Mouse (Mus musculus) intestine, embryonic 14.5 days (tissue): Measurements from ENCODE around the gene Zbtb32. TPM values are rescaled to one million over a fixed set of nuclear protein-coding genes. Genes with fewer than 3 reads are reported as not detected.

ENCODE experiments used
- ATAC-seq: fragments of 200-750 bp; cut with Nextera tagmentation; replicated peaks from 2 replicates; pipeline ENCODE4 v1.8.0; 2017; ENCODE audit warnings: low read depth, moderate number of reproducible peaks, moderate TSS enrichment, moderate library complexity; ENCODE audit not compliant: low FRiP score, low TSS enrichment
- DNase-seq: peaks from one replicate; pipeline ENCODE4 v3.0.0-alpha.2; 2018; ENCODE audit warnings: low spot score
- H3K27ac ChIP-seq: fragments of 300-500 bp; sonication (generic); 2 replicates; pipeline ENCODE4 v1.5.1; 2014; ENCODE audit warnings: low read depth, mild to moderate bottlenecking, control low read depth
- H3K27me3 ChIP-seq: fragments of 300-500 bp; sonication (generic); replicated peaks from 2 replicates; pipeline ENCODE4 v1.6.1; 2014; ENCODE audit warnings: low read length, control low read depth; ENCODE audit not compliant: control insufficient read depth, insufficient read depth
- H3K36me3 ChIP-seq: fragments of 300-500 bp; sonication (generic); 2 replicates; pipeline ENCODE4 v1.6.1; 2014; ENCODE audit warnings: low read length, control low read depth; ENCODE audit not compliant: control insufficient read depth, insufficient read depth
- H3K4me1 ChIP-seq: fragments of 300-500 bp; sonication (generic); replicated peaks from 2 replicates; pipeline ENCODE4 v1.6.1; 2014; ENCODE audit warnings: low read length, control low read depth, mixed read lengths; ENCODE audit not compliant: control insufficient read depth, insufficient read depth
- H3K4me2 ChIP-seq: fragments of 300-500 bp; sonication (generic); 2 replicates; pipeline ENCODE4 v1.6.1; 2014; ENCODE audit warnings: low read length
- H3K4me3 ChIP-seq: fragments of 300-500 bp; sonication (generic); 2 replicates; pipeline ENCODE4 v1.5.1; 2014; ENCODE audit warnings: low read depth, low read length, control low read depth, mixed read lengths
- H3K9ac ChIP-seq: fragments of 300-500 bp; sonication (generic); 2 replicates; pipeline ENCODE4 v1.6.1; 2014; ENCODE audit warnings: mild to moderate bottlenecking, low read length
- H3K9me3 ChIP-seq: fragments of 300-500 bp; sonication (generic); 2 replicates; pipeline ENCODE4 v1.6.1; 2016; ENCODE audit warnings: low read length, control low read depth; ENCODE audit not compliant: control insufficient read depth
- WGBS: fragments of 180-500 bp; shearing (Covaris S2); extraction: QIAGEN DNeasy Blood & Tissue Kit; methylation state at CpG from one replicate; pipeline ENCODE4 v1.1.7; 2014; 5-methylcytosine and 5-hydroxymethylcytosine counted together
- polyA plus RNA-seq: library from polyadenylated mRNA; unstranded; fragments of >200 nt; fragmentation: Nextera tagmentation; extraction: Ambion mirVana; gene quantifications from 2 replicates; pipeline ENCODE4 v1.2.1, GENCODE M21; 2014

The Zbtb32 gene
- 0.81 and 0.83 TPM in 2 replicates for polyA plus RNA-seq

DNA sequence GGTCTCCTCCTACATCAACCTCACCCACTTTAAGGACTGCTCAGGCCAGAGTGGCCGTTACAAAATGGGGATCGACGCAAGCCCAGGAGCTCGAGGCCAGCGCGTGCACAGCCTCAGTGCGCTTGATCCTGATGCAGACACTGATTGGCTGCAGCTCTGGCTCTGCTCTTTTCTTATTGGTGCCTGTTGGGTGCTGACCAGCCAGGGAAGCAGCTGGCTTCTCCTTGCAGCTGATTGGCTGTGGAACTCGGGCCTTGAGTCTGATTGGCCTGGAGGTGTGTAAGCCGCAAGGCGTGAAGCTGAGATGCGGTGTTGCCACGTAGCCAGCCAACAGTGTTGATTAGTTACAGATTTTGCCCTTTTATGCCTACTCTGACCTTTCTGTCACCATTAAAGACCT is at the start of gene Zbtb32:
Gene Zbtb32, minus strand, starts transcription at position 124 of the 400 bp plus-strand sequence.
- ATAC-seq (no peak), DNase-seq (no peak)
- no peaks in the 10 kb centered on the region for H3K9me3 ChIP-seq
- H3K36me3 ChIP-seq: no peaks in the 10 kb centered on the region
- 94% methylated on average over 12 of the region's 12 CpGs for WGBS
- H3K27ac ChIP-seq: no peak within 1 kb of the TSS
- no peak within 1 kb of the TSS for H3K4me3 ChIP-seq
- no peak within 1 kb of the TSS for H3K9ac ChIP-seq
- no peak within 1 kb of the TSS for H3K4me2 ChIP-seq
- no peaks in the 10 kb centered on the region for H3K27me3 ChIP-seq
- H3K4me1 ChIP-seq: no peaks in the 10 kb centered on the region

- Histone ChIP-seq H3K27me3 (peaks cover 30% of the 10 kb centered on the region), H3K36me3 (peaks cover 40% of the 10 kb centered on the region), H3K4me2 (no peak overlapping the region), H3K4me3 (no peak overlapping the region), H3K9ac (no peak overlapping the region), H3K9me3 (no peaks in the 10 kb centered on the region), H3K4me1 (0 out of 2 replicates have a peak, but pooled peaks cover 4% of the 10 kb centered on the region), H3K27ac (no peak overlapping the region)
- DNase-seq: no peak
- 22% methylated on average over 4 of the region's 4 CpGs for WGBS
- no peak for ATAC-seq
Measured at GRCm38 (mm10) chr7:30639083-30639482, 40.4 kb upstream of the Zbtb32 start.

DNA sequence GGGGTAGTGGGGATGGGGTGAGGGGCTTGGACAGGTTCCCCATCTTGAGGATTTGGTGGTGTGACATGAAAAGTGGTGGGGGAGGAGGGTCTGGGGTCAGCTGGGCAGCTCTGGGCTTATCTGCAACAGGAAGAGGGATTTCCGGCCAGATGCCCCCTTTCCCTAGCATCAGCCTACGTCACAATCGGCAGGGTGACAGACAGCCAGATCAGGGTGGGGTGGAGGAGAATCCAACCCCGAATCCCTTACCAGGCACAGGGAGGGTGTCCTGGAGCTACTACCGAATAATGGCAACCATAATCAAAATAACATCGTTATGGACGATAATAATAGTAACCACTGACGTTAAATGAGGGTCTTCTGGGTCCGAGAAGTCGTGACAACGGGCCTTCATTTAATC is 37.7 kb upstream of the Zbtb32 start:
- DNase-seq (no peak), ATAC-seq (no peak)
- Histone ChIP-seq H3K36me3 (peaks cover 13% of the 10 kb centered on the region), H3K4me3 (no peak overlapping the region), H3K4me1 (0 out of 2 replicates have a peak, but pooled peaks cover 4% of the 10 kb centered on the region), H3K4me2 (no peak overlapping the region), H3K9me3 (no peaks in the 10 kb centered on the region), H3K27me3 (peaks cover 55% of the 10 kb centered on the region), H3K9ac (no peak overlapping the region), H3K27ac (no peak overlapping the region)
- WGBS: 24% methylated on average over 11 of the region's 11 CpGs

DNA sequence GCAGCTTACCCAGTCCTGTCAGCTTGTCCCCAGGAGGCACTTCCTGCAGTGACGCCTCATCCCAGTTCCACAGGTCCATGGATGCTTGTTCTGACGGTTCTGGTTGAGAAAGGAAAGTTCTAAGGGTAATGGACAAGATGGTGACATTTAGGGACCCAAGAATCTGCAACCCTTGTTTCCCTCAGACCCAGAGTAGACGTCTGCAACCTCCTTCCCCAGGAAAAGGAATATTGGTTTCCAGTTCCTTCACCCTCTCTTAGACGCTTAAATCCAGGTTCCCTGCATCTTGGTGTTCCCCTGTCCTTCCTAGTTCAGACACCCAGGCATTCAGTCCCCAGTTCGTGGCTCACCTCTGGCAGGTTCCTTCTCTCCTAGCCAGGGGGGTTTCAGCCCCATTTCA is 37.0 kb upstream of the Zbtb32 start, which contains the start of gene Etv2:
Gene Etv2, minus strand, starts transcription at position 101 of the 400 bp plus-strand sequence.
- no peak within 1 kb of the TSS for H3K9ac ChIP-seq
- ATAC-seq (no peak), DNase-seq (no peak)
- H3K4me3 ChIP-seq: peak within 1 kb of the TSS; percentile 16; the same call in 1 of the 2 replicates
- H3K36me3 ChIP-seq: peaks cover 7% of the 10 kb centered on the region
- H3K27ac ChIP-seq: no peak within 1 kb of the TSS
- H3K27me3 ChIP-seq: peaks cover 59% of the 10 kb centered on the region
- WGBS: 6% methylated on average over 5 of the region's 5 CpGs
- peak within 1 kb of the TSS; percentile 28 for H3K4me2 ChIP-seq
- H3K4me1 ChIP-seq: 0 out of 2 replicates have a peak, but pooled peaks cover 4% of the 10 kb centered on the region
- H3K9me3 ChIP-seq: no peaks in the 10 kb centered on the region

GRCm38 (mm10) chr7:30634621-30635020 is 35.9 kb upstream of the Zbtb32 start:
- H3K4me1 ChIP-seq: 0 out of 2 replicates have a peak, but pooled peaks cover 4% of the 10 kb centered on the region
- H3K36me3 ChIP-seq: no peaks in the 10 kb centered on the region
- peak; percentile 86 for DNase-seq
- peak; percentile 85 for ATAC-seq
- 1% methylated on average over 20 of the region's 20 CpGs for WGBS
- H3K4me2 ChIP-seq: peak overlapping the region; percentile 28
- no peak overlapping the region for H3K9ac ChIP-seq
- H3K9me3 ChIP-seq: no peaks in the 10 kb centered on the region
- no peak overlapping the region for H3K27ac ChIP-seq
- H3K27me3 ChIP-seq: peaks cover 59% of the 10 kb centered on the region
- H3K4me3 ChIP-seq: peak overlapping the region; percentile 16; the same call in 1 of the 2 replicates

DNA sequence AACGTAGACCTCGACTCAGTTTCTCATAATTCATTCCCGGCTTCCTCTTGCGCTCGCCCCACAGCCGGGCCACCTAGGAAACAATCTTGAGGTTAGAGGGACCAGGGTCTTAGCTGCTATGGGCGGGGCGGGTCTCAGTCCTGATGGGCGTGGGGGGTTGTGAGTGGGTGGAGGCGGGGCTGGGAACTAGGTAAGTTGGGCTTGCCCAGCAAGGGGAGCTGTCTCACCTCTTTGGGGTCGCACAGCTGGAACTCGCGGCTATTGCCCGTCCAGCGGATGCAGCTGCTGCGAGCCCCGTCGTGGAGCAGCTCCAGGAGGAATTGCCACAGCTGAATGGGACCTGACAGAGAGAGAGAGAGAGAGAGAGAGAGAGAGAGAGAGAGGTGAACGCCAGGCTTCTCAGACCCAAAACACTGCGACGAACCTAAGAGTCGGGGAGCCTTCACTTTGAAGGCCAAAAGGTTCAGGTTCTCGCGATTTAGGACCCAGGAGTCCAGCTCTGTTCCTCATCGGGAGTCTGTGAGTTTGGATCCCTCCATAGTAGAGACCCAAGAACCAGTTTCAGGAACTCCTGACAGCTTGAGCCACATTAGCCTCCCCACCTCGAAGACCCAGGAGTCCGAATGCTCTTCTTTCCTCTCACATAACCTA is 35.2 kb upstream of the Zbtb32 start:
- Histone ChIP-seq H3K27ac (no peak overlapping the region), H3K4me2 (no peak overlapping the region), H3K9me3 (no peaks in the 10 kb centered on the region), H3K36me3 (no peaks in the 10 kb centered on the region), H3K27me3 (peaks cover 59% of the 10 kb centered on the region), H3K9ac (no peak overlapping the region), H3K4me1 (no peaks in the 10 kb centered on the region), H3K4me3 (no peak overlapping the region)
- ATAC-seq (0 out of 2 replicates have a peak, but pooled peaks have one; percentile 6), DNase-seq (peak; percentile 55)
- 5% methylated on average over 27 of the region's 27 CpGs for WGBS

- ATAC-seq: no peak
- Histone ChIP-seq H3K27ac (no peak overlapping the region), H3K4me2 (no peak overlapping the region), H3K36me3 (peaks cover 4% of the 10 kb centered on the region), H3K4me3 (no peak overlapping the region), H3K27me3 (peaks cover 30% of the 10 kb centered on the region), H3K9me3 (no peaks in the 10 kb centered on the region), H3K9ac (no peak overlapping the region), H3K4me1 (peaks cover 7% of the 10 kb centered on the region)
- no peak for DNase-seq
Measured at GRCm38 (mm10) chr7:30629013-30629412, 30.3 kb upstream of the Zbtb32 start.

DNA sequence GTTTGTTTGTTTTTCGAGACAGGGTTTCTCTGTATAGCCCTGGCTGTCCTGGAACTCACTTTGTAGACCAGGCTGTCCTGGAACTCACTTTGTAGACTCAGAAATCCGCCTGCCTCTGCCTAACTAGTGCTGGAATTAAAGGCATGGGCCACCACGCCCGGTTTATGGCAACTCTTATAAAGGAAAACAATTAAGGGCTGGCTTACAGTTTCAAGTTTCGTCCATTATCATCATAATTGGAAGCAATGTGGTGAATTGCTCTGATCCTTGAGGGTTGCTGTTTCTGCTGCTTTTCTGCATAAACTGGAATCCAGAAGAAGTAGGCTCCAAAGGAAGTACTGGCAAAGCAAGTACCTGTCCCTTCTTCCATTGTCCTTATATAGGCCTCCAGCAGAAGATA is 27.9 kb upstream of the Zbtb32 start:
- H3K27me3 ChIP-seq: peaks cover 9% of the 10 kb centered on the region
- H3K4me3 ChIP-seq: no peak overlapping the region
- H3K4me2 ChIP-seq: no peak overlapping the region
- ATAC-seq (no peak), DNase-seq (no peak)
- no peaks in the 10 kb centered on the region for H3K9me3 ChIP-seq
- no peak overlapping the region for H3K27ac ChIP-seq
- H3K9ac ChIP-seq: no peak overlapping the region
- H3K4me1 ChIP-seq: peaks cover 7% of the 10 kb centered on the region
- H3K36me3 ChIP-seq: peaks cover 28% of the 10 kb centered on the region
- WGBS: 86% methylated on average over 5 of the region's 5 CpGs
